ENCODE assay signal across 12 mouse cellular contexts in the genomic region with DNA sequence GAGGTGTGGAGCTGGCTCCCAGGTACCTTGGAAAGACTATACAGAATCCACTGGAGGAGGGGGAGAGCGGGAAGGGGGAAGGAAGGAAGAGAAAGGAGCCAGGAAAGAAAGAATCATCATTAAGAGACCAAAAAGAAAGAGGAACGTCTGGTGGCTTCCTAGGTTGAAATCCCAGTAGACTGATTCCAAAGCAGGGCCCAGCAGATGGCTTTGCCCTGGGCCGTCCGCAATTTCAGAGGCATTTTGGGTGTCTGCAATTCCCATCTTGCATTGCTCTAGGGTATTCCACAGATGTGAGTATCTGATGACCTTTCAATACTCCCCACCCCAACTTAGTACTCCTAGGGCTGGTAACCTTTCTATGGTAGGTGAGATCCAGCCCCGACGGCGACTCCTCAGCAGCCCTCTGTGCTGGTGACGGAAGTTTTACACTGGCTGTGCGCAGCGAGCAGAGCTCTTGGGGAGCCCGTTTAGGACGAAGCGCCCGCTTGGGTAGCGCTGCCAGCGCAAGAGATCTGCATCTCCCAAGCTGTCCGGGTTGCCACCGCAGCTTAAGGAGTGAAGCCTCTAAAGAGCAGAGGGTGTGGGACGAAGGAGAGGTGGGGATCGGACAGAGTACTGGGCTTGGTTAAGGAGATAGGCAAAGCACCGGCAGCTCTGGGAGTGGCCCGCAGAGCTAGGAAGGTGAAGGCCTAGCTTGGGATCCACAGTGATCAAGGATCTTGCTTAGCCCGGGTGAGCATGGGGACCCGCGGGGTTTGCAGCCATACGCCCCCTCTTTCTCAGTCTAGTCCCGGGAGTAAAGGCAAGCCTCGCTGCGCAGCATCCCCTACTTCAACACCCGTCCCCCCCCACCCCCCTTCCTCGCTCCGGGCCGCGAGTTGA. TPM values are rescaled to one million over a fixed set of nuclear protein-coding genes. Genes with fewer than 3 reads are reported as not detected.
DNase-seq lines count a peak whose midpoint lies in the region; ATAC-seq and TF ChIP-seq lines count a peak whose summit lies in the region.
"Had no signal": no experiment of that assay in that cellular context is flagged by ENCODE, and none has a peak within 500 bp of the region (broad histone marks: within the 10 kb centered on the region; RNA-seq: fewer than 3 reads in every experiment).

No protein-coding gene starts in this region.

- no peaks in the 10 kb centered on the region for H3K36me3 ChIP-seq in intestine, postnatal 0 days (ENCODE audit: control insufficient read depth, insufficient read depth)
- H3K36me3 ChIP-seq in intestine, embryonic 16.5 days (ENCODE audit: control insufficient read depth, insufficient read depth, low read length): no peaks in the 10 kb centered on the region
- H3K36me3 ChIP-seq in hindbrain, embryonic 13.5 days: no peaks in the 10 kb centered on the region
- no peaks in the 10 kb centered on the region for H3K36me3 ChIP-seq in midbrain, postnatal 0 days (ENCODE audit: insufficient read depth, low read length)
- no peaks in the 10 kb centered on the region for H3K36me3 ChIP-seq in lung, postnatal 0 days (ENCODE audit: insufficient read depth, low read length)
- H3K36me3 ChIP-seq: lung, embryonic 15.5 days had no signal

- no peaks in the 10 kb centered on the region for H3K9me3 ChIP-seq in intestine, postnatal 0 days (ENCODE audit: control insufficient read depth)
- H3K9me3 ChIP-seq in intestine, embryonic 16.5 days (ENCODE audit: control insufficient read depth, low read length): no peaks in the 10 kb centered on the region
- H3K9me3 ChIP-seq in hindbrain, embryonic 13.5 days: no peaks in the 10 kb centered on the region
- H3K9me3 ChIP-seq in midbrain, postnatal 0 days (ENCODE audit: low read length): no peaks in the 10 kb centered on the region
- H3K9me3 ChIP-seq in lung, postnatal 0 days (ENCODE audit: low read length): no peaks in the 10 kb centered on the region
- H3K9me3 ChIP-seq: lung, embryonic 15.5 days had no signal

- WGBS in intestine, postnatal 0 days: 3% methylated on average over 34 of the region's 34 CpGs
- 2% methylated on average over 33 of the region's 34 CpGs for WGBS in intestine, embryonic 16.5 days
- WGBS in hindbrain, embryonic 13.5 days: 1% methylated on average over 30 of the region's 34 CpGs
- 3% methylated on average over 29 of the region's 34 CpGs for WGBS in midbrain, postnatal 0 days
- 3% methylated on average over 29 of the region's 34 CpGs for WGBS in lung, postnatal 0 days

- TF ChIP-seq CTCF in intestine, postnatal 0 days (IDR thresholded peaks at IDR 0.05; ENCODE audit: low read depth): no peak
- no peak for TF ChIP-seq CTCF in midbrain, postnatal 0 days (IDR thresholded peaks at IDR 0.05)
- TF ChIP-seq CTCF in lung, postnatal 0 days (IDR thresholded peaks at IDR 0.05): no peak

- ATAC-seq in intestine, postnatal 0 days: no peak
- no peak for ATAC-seq in intestine, embryonic 16.5 days
- no peak for ATAC-seq in hindbrain, embryonic 13.5 days (ENCODE audit: low FRiP score)
- ATAC-seq in midbrain, postnatal 0 days (ENCODE audit: low FRiP score): no peak
- ATAC-seq in lung, postnatal 0 days: no peak

- H3K27ac ChIP-seq in intestine, postnatal 0 days (ENCODE audit: low read depth, low read length): no peak overlapping the region
- H3K27ac ChIP-seq in intestine, embryonic 16.5 days (ENCODE audit: low read length): no peak overlapping the region
- H3K27ac ChIP-seq in hindbrain, embryonic 13.5 days: peak overlapping the region; percentile 18; the same call in 1 of the 2 replicates
- H3K27ac ChIP-seq in midbrain, postnatal 0 days (ENCODE audit: low read depth, low read length): no peak overlapping the region
- H3K27ac ChIP-seq in lung, postnatal 0 days (ENCODE audit: low read length): no peak overlapping the region
- H3K27ac ChIP-seq: lung, embryonic 15.5 days had no signal

- no peak for TF ChIP-seq EP300 in lung, postnatal 0 days (IDR thresholded peaks at IDR 0.05)

- no peak overlapping the region for H3K9ac ChIP-seq in intestine, postnatal 0 days (ENCODE audit: low read depth, low read length)
- no peak overlapping the region for H3K9ac ChIP-seq in intestine, embryonic 16.5 days (ENCODE audit: low read depth, low read length)
- H3K9ac ChIP-seq in hindbrain, embryonic 13.5 days: no peak overlapping the region
- H3K9ac ChIP-seq in midbrain, postnatal 0 days (replicated peaks; ENCODE audit: low read length, poor library complexity, severe bottlenecking): no peak overlapping the region
- no peak overlapping the region for H3K9ac ChIP-seq in lung, postnatal 0 days (replicated peaks; ENCODE audit: low read depth)
- H3K9ac ChIP-seq: lung, embryonic 15.5 days had no signal

- H3K27me3 ChIP-seq in intestine, postnatal 0 days (replicated peaks; ENCODE audit: control insufficient read depth, insufficient read depth, low read length): peaks cover 100% of the 10 kb centered on the region
- peaks cover 100% of the 10 kb centered on the region for H3K27me3 ChIP-seq in intestine, embryonic 16.5 days (replicated peaks; ENCODE audit: control insufficient read depth, insufficient read depth, low read length)
- H3K27me3 ChIP-seq in hindbrain, embryonic 13.5 days: peaks cover 100% of the 10 kb centered on the region
- H3K27me3 ChIP-seq in midbrain, postnatal 0 days (ENCODE audit: insufficient read depth, low read length): peaks cover 70% of the 10 kb centered on the region
- H3K27me3 ChIP-seq in lung, postnatal 0 days (replicated peaks; ENCODE audit: insufficient read depth, low read length): peaks cover 97% of the 10 kb centered on the region

- no peak overlapping the region for H3K4me2 ChIP-seq in intestine, postnatal 0 days (replicated peaks; ENCODE audit: low read depth)
- no peak overlapping the region for H3K4me2 ChIP-seq in intestine, embryonic 16.5 days (ENCODE audit: low read depth, low read length)
- peak overlapping the region; percentile 29; the same call in 1 of the 2 replicates for H3K4me2 ChIP-seq in hindbrain, embryonic 13.5 days
- 0 out of 2 replicates have a peak overlapping the region, but pooled peaks have one; percentile 4 for H3K4me2 ChIP-seq in midbrain, postnatal 0 days (ENCODE audit: low read depth, low read length, poor library complexity, severe bottlenecking)
- H3K4me2 ChIP-seq in lung, postnatal 0 days (replicated peaks; ENCODE audit: low read depth, low read length): no peak overlapping the region
- H3K4me2 ChIP-seq: lung, embryonic 15.5 days had no signal

- DNase-seq in embryo, embryonic 9.5 days (ENCODE audit: extremely low spot score): peak; percentile 46
- no peak for DNase-seq in midbrain, postnatal 0 days (ENCODE audit: low spot score)
- no peak for DNase-seq in cerebellum, adult 9-10 months
- no peak for DNase-seq in lung, postnatal 0 days (ENCODE audit: low spot score)
- DNase-seq in adrenal gland, adult 8-10 months: no peak
- DNase-seq: gastrocnemius, postnatal 36 days; kidney, postnatal 4 days had no signal

- 0 out of 2 replicates have a peak overlapping the region, but pooled peaks have one; percentile 12 for H3K4me3 ChIP-seq in intestine, postnatal 0 days (ENCODE audit: low read depth, low read length)
- no peak overlapping the region for H3K4me3 ChIP-seq in intestine, embryonic 16.5 days (ENCODE audit: low read length)
- H3K4me3 ChIP-seq in hindbrain, embryonic 13.5 days: peak overlapping the region; percentile 30
- peak overlapping the region; percentile 12; the same call in 1 of the 2 replicates for H3K4me3 ChIP-seq in midbrain, postnatal 0 days (ENCODE audit: low read depth, low read length)
- H3K4me3 ChIP-seq in lung, postnatal 0 days (ENCODE audit: low read depth, low read length): no peak overlapping the region
- H3K4me3 ChIP-seq: lung, embryonic 15.5 days had no signal

- H3K4me1 ChIP-seq in intestine, postnatal 0 days (replicated peaks; ENCODE audit: control insufficient read depth, insufficient read depth, low read length): no peaks in the 10 kb centered on the region
- peaks cover 24% of the 10 kb centered on the region for H3K4me1 ChIP-seq in intestine, embryonic 16.5 days (ENCODE audit: control insufficient read depth, insufficient read depth, low read length)
- peaks cover 66% of the 10 kb centered on the region for H3K4me1 ChIP-seq in hindbrain, embryonic 13.5 days (replicated peaks)
- H3K4me1 ChIP-seq in midbrain, postnatal 0 days (ENCODE audit: insufficient read depth, low read length): peaks cover 17% of the 10 kb centered on the region
- peaks cover 2% of the 10 kb centered on the region; the same call in 1 of the 2 replicates for H3K4me1 ChIP-seq in lung, postnatal 0 days (ENCODE audit: insufficient read depth, low read depth, low read length)

RNA-seq across cellular contexts. Expression of a gene that starts 1.0 kb away (rescaled TPM):
- not detected in 2 replicates for polyA plus RNA-seq in intestine, postnatal 0 days (2015; fragmentation: Nextera tagmentation; extraction: Ambion mirVana)
- not detected in 2 replicates for polyA plus RNA-seq in intestine, embryonic 16.5 days (2015; fragmentation: Nextera tagmentation; extraction: Ambion mirVana)
- polyA plus RNA-seq in hindbrain, embryonic 13.5 days (2015; fragmentation: Nextera tagmentation; extraction: Ambion mirVana): 2.2 and 4.0 TPM in 2 replicates
- total RNA-seq in midbrain, postnatal 0 days (2014; rRNA removed): 0.99 and 1.4 TPM in 2 replicates
- 1.9 and 2.4 TPM in 2 replicates for polyA plus RNA-seq in midbrain, postnatal 0 days (2015; fragmentation: Nextera tagmentation; extraction: Ambion mirVana)
- not detected in 2 replicates for polyA plus RNA-seq in lung, postnatal 0 days (2015; fragmentation: Nextera tagmentation; extraction: Ambion mirVana)
- under 1 TPM in 1 of 4 experiments, not detected in 3; 0.22 TPM for total RNA-seq in adrenal gland, adult 8-10 months (2022)
- total RNA-seq: gastrocnemius, postnatal 36 days; hematopoietic stem cell, adult 5-6 weeks had no signal

RNA-seq across cellular contexts. Expression of a gene that starts 31.7 kb away (rescaled TPM):
- 18.2 and 18.8 TPM in 2 replicates for polyA plus RNA-seq in intestine, postnatal 0 days (2015; fragmentation: Nextera tagmentation; extraction: Ambion mirVana)
- polyA plus RNA-seq in intestine, embryonic 16.5 days (2015; fragmentation: Nextera tagmentation; extraction: Ambion mirVana): 51.3 and 64.3 TPM in 2 replicates
- polyA plus RNA-seq in hindbrain, embryonic 13.5 days (2015; fragmentation: Nextera tagmentation; extraction: Ambion mirVana): 41.3 and 43.4 TPM in 2 replicates
- 26.7 and 27.4 TPM in 2 replicates for total RNA-seq in midbrain, postnatal 0 days (2014; rRNA removed)
- 32.2 and 36.8 TPM in 2 replicates for polyA plus RNA-seq in midbrain, postnatal 0 days (2015; fragmentation: Nextera tagmentation; extraction: Ambion mirVana)
- polyA plus RNA-seq in lung, postnatal 0 days (2015; fragmentation: Nextera tagmentation; extraction: Ambion mirVana): 17.7 and 18.7 TPM in 2 replicates
- 10 to 100 TPM; 22.2 to 31.0 (median 28.4) TPM for total RNA-seq in adrenal gland, adult 8-10 months (2022)

RNA-seq across cellular contexts. Expression of a gene that starts 49.4 kb away (rescaled TPM):
- 13.4 and 14.5 TPM in 2 replicates for polyA plus RNA-seq in intestine, postnatal 0 days (2015; fragmentation: Nextera tagmentation; extraction: Ambion mirVana)
- polyA plus RNA-seq in intestine, embryonic 16.5 days (2015; fragmentation: Nextera tagmentation; extraction: Ambion mirVana): 25.1 and 26.2 TPM in 2 replicates
- 19.7 and 21.7 TPM in 2 replicates for polyA plus RNA-seq in hindbrain, embryonic 13.5 days (2015; fragmentation: Nextera tagmentation; extraction: Ambion mirVana)
- total RNA-seq in midbrain, postnatal 0 days (2014; rRNA removed): 44.9 and 50.1 TPM in 2 replicates
- 13.1 and 13.8 TPM in 2 replicates for polyA plus RNA-seq in midbrain, postnatal 0 days (2015; fragmentation: Nextera tagmentation; extraction: Ambion mirVana)
- 15.6 and 16.3 TPM in 2 replicates for polyA plus RNA-seq in lung, postnatal 0 days (2015; fragmentation: Nextera tagmentation; extraction: Ambion mirVana)
- total RNA-seq in adrenal gland, adult 8-10 months (2022): 100 to 1,000 TPM in 1 of 4 experiments, 10 to 100 TPM in 3; 80.1 to 111 (median 87.9) TPM

Comparison
In these comparisons a context has a peak if more than half of its experiments do, and no peak if none do; other contexts are left out.
1. H3K4me3 ChIP-seq: peak in intestine, postnatal 0 days (single experiment), hindbrain, embryonic 13.5 days (single experiment) and midbrain, postnatal 0 days (single experiment); none in intestine, embryonic 16.5 days (single experiment) and lung, postnatal 0 days (single experiment).
2. H3K4me2 ChIP-seq: peak in hindbrain, embryonic 13.5 days (single experiment) and midbrain, postnatal 0 days (single experiment); none in intestine, postnatal 0 days (single experiment), intestine, embryonic 16.5 days (single experiment) and lung, postnatal 0 days (single experiment).